Mouse (Mus musculus) frontal cortex, postnatal 25 days (tissue): ENCODE results near the gene Pip5k1c.

Experiments
- DNase-seq, 2 experiments: peaks; one replicate each; pipeline ENCODE4 v3.0.0; 2022; ENCODE audit warnings: low spot score in 2 of 2

Pip5k1c gene

GRCm38 (mm10) chr10:81349961-81350350 is 57.2 kb downstream of the Pip5k1c start:
- no peak for DNase-seq

GRCm38 (mm10) chr10:81350351-81351063 is 57.7 kb downstream of the Pip5k1c start, which contains the start of gene Hmg20b:
Hmg20b (minus strand) TSS chr10:81350480.
- peak; percentile 99 for DNase-seq

GRCm38 (mm10) chr10:81351678-81352291 is 59.0 kb downstream of the Pip5k1c start:
- no peak for DNase-seq

GRCm38 (mm10) chr10:81354738-81355477 is 62.1 kb downstream of the Pip5k1c start:
- no peak for DNase-seq

- no peak for DNase-seq
These were observed 62.8 kb downstream of the Pip5k1c start for GRCm38 (mm10) chr10:81355533-81355932.

- no peak for DNase-seq
These were observed 63.7 kb downstream of the Pip5k1c start for GRCm38 (mm10) chr10:81356352-81356990.

- peak; percentile 75 to 84 for DNase-seq
These were observed 64.5 kb downstream of the Pip5k1c start, which contains the start of gene Mfsd12 for GRCm38 (mm10) chr10:81356991-81357844. Mfsd12 (plus strand) TSS chr10:81357491.

GRCm38 (mm10) chr10:81358209-81358608 is 65.4 kb downstream of the Pip5k1c start:
- DNase-seq = no peak

GRCm38 (mm10) chr10:81358841-81359240 is 66.1 kb downstream of the Pip5k1c start:
- no peak for DNase-seq

GRCm38 (mm10) chr10:81360721-81361120 is 68.0 kb downstream of the Pip5k1c start:
- no peak for DNase-seq

GRCm38 (mm10) chr10:81362336-81362949 is 69.7 kb downstream of the Pip5k1c start:
- DNase-seq = no peak

GRCm38 (mm10) chr10:81363436-81364346 is 70.9 kb downstream of the Pip5k1c start:
- no peak for DNase-seq

- no peak for DNase-seq
These were observed 71.9 kb downstream of the Pip5k1c start for GRCm38 (mm10) chr10:81364666-81365065.

- DNase-seq = no peak
These were observed 72.3 kb downstream of the Pip5k1c start for GRCm38 (mm10) chr10:81365073-81365472.

GRCm38 (mm10) chr10:81365672-81366476 is 73.1 kb downstream of the Pip5k1c start, which contains the start of gene 4930404N11Rik:
4930404N11Rik (minus strand) TSS chr10:81365816.
- no peak for DNase-seq

GRCm38 (mm10) chr10:81366477-81367206 is 73.9 kb downstream of the Pip5k1c start:
- no peak for DNase-seq

- no peak for DNase-seq
These were observed 74.4 kb downstream of the Pip5k1c start for GRCm38 (mm10) chr10:81367207-81367495.
